Mouse (Mus musculus) telencephalon, adult 2 months (tissue): ENCODE measurements around the gene Arhgef17.

Experiments used
- DNase-seq: peaks from one replicate; pipeline ENCODE4 v3.0.0-alpha.2; 2011; ENCODE audit warnings: low read depth, low spot score

Arhgef17 gene

GRCm38 (mm10) chr7:100917751-100918150, 14.2 kb downstream of the Arhgef17 start:
- DNase-seq, result no peak

DNA sequence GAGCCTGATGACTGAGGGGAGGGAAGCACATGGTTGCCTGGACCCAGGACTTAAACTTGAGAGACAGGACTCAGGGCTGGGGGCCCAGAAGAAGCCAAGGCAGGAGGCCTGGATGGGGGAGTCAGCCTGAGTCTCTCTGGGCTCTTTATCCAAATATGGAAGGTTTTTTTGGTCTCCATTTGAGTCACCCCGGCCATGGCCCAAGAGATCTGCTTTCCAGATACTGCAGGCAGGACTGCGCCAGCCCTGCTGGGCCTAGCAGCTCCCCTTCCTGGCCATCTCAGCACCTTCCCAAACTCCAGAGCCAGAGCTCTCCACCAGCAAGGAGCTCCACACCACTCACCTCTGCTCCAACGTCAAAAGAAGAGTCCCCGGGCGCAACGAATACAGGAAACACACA, 15.4 kb downstream of the Arhgef17 start:
- no peak for DNase-seq

GRCm38 (mm10) chr7:100915204-100915603, 16.7 kb downstream of the Arhgef17 start:
- DNase-seq, result no peak

DNA sequence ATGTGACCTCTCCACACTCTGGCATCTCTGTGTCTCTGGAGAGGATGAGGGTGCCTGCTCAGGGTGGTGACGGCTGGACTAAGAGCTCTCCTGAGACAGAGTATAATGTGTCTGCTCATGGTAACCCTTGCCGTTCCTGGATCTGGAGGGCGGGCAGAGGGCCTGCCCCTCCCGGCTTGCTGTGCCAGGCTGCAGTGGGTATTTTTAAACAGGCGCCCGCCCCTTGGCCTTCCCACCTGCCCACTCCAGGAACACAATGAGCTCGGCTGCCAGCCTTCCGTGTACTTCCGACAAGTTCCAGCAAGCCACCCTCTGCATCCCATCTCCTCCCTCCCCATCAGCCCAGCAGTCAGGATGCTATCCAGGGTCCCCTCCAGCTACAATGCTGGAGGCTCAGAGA, 20.1 kb downstream of the Arhgef17 start:
- no peak for DNase-seq

DNA sequence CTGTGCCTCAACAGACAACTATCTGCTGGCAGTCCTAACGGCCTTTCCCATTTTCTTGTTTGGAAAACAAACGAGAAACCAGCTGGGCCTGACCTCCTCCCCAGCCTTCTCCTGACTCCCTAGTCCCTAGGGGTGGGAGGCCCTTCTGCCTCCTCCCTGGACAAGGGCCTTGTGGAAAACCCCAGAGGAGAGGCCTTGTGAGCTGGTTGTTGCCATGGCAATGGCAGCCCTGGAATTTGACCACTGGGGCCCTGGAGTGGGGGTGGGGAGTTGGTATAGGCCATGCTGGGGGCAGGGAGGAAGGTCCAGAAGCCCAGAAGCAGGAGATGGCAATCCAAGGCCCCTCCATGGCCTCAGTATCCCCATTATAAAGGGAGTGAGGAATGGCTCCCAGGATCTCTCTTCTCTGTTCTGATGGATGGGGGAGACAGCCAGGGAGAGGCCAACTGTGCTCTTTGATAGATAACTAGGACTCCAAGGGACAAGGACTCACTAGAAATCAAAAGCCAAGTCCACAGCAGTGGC, 20.6 kb downstream of the Arhgef17 start:
- no peak for DNase-seq

DNA sequence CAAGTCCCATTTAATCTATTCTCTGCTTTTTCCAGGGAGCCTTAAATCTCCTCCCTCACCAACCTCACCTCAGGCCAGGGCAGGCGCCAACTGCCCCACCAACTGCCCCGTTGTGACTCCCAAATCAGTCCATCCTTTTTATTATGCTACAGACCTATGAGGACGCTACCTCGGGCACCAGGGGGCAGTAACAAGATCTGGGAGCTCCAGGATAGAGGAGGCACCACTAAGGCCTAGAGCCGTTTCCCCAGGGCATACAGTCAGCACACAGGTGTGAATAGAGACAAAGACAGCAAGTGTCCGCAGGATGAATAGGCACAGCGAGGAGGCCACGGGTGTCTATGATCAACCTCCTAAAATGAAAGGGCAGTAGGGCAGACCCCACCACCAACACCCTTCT, 23.3 kb downstream of the Arhgef17 start:
- DNase-seq, result no peak

DNA sequence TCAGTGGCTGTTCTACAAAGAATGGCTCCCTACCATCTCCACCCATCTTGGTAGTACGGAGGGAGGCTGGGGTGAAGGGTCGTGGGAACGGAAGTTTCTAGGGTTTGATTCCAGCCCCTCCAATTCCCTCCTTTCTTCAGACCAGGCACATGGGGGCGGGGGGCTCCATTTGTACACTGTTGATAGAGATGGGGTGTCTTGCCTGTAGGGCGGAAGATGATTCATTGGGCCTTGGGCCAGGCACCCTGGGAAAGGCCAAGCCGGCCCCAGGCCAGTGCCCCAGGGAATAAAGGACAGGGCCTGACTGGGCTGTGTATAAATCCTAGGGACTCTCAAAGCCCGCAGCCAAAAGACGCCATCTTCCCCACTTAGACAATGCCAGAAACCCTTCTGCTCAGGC, 23.8 kb downstream of the Arhgef17 start:
- DNase-seq, result no peak

DNA sequence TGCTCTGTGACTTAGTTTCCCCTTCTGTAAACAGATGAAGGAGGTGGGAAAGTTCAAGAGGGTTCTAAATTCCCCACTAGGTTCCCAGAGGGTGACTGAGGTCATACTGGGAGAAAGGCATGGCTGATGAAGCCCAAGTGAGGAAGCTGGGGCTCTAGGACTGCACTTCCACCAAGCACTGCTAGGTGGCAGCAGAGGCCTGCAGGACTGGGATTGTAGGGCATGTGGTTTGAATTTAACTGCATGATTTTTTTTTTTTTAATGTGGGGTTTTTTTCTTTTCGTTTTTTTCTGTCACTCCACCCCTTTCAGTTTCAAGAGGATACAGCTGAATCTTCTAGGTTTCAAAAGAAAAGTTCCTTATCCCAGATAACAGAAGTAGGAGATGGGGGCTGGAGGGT, 24.7 kb downstream of the Arhgef17 start:
- DNase-seq, result no peak

DNA sequence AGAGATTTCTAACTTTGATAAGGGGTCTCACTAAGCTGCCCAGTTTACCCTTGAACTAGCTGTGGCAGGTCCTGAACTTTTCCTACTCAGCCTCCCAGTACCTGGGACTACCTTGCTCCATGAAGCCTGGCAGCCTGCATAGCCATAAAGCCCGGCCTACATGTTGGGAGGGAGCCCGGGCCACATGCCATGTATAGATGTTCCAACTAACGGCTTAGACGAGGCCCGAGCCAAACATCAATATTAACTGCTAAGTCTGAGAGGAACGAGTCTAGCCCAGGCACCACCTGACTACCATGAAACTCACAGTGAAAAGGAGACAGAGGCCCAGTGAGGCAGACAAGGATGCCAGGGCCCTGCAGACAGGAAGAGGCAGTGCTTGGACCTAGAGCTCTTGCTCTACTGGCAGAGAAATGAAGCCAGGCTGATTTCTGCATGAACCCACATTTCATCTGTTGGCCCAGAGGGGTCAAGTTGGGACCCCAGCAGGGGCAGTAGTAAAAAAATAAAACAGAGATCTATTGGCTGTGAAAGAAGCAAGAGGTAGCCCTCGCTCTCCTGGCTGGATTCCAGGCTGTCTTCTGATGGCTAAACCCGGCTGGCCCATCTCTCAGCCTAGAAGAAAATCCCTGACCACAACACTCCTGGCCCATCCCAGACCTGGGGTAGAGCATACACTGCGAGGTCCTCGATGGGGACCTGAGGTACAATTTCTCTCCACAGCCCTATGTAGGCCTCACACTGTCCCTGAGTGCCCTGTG, 25.7 kb downstream of the Arhgef17 start:
- no peak for DNase-seq

GRCm38 (mm10) chr7:100905037-100905436, 26.9 kb downstream of the Arhgef17 start:
- no peak for DNase-seq

GRCm38 (mm10) chr7:100904612-100905011, 27.3 kb downstream of the Arhgef17 start:
- DNase-seq, result no peak

DNA sequence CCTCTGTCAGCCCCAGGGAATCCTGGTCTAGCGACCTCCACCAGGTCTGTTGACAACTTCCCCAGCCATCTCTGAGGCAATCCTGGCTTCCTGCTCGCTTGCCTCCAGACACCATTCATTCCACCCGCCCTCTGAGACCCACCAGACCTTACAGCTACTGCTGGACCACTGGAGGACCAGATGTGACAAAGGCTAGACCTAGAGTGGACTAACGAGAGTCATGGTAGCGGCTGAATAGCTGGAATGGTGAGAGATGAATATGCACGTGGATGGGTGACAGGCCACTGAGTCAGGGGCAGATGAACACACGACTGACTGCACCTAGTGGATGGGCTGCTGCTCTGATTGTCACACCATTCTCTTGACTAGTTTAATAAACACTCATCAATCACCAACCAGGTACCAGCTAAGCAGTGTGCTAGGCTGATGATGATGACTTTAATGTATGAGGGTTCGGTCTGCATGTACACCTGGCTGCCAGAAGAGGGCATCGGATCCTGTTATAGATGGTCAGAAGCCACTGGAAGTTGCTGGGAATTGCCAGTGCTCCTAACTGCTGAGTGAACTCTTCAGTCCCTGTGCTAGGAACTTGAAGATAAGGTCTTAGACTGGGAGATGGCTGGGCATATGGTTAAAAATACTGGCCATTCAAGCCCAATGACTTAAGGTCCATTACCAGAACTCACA, 29.3 kb downstream of the Arhgef17 start:
- DNase-seq, result no peak

DNA sequence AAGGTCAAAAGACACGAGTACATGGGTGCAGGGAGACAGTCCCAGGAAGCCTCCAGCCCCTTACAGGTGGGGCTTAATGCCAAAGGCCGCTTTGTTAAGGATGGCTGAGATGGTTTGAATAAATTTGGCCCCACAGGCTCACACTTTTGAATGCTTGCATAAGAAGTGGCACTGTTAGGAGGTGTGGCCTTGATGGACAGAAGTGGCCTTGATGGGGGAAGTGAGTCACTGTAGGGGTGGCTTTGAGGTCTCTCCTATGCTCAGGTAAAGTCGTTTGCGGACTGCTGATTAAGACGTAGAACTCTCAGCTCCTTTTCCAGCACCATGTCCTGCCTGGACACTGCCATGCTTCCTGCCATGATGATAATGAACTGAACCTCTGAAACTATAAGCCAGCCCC, 34.1 kb downstream of the Arhgef17 start:
- no peak for DNase-seq

GRCm38 (mm10) chr7:100894833-100895226, 37.1 kb downstream of the Arhgef17 start:
- DNase-seq, result no peak

- DNase-seq, result peak; percentile 50
These were observed 37.7 kb downstream of the Arhgef17 start for GRCm38 (mm10) chr7:100894057-100894832.

DNA sequence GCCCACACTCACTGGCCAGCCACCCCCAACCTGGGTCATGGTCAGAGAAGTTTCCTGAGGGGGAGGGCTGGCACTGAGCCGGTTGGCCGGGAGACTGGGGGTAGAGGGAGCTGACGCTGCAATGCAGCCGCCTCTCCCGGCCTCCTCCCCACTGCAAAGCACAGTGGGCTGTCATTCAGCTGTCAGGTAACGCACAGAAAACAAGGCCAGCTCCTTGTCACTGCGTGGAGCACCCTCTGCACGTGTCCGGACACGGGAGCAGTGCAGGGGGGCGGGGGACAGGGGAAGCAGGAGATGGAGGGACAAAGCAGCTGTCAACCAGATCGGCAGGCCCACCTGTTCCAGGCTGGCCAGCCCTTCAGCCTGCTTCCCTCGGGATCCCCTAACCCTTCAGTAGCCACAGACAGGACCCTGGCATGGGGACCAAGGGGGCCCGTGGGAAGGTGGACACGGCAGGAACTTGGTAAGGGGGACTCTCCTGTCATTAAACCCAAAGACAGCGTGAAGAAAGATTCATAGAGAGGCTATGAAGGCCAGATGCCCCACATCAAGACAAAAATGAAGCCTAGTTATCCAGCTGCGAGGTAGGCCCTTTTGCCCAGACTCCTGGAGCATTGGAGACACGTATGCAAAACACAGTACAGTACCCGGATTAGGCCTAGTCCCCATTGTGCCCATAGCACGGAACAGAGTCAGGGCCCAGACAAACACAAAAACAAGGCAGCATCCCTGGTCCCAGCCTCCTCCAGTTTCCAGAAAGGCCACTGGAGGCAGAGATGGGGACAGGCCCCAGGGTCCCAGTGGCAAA, 38.5 kb downstream of the Arhgef17 start:
- DNase-seq, result no peak

DNA sequence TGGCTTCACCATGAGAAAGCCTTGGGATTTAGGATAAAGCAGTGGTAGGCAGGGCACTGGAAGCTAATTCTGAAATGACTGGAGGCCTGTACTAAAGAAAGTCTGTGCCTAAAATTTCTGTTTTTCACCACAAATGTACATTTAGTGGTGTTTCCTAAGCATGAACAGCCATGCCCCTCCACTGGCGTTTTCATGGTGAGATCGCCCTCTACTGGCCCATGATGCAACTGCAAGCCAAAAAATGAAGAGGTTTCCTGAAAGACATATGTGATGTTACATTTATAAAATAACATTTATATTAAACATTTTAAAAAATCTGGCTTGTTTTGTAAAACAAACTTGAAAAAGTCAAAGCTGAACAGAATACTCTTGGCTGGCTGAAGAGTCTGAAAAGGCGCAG, 45.4 kb downstream of the Arhgef17 start:
- DNase-seq, result no peak

- DNase-seq, result no peak
These were observed 47.4 kb downstream of the Arhgef17 start for GRCm38 (mm10) chr7:100884460-100884859.

DNA sequence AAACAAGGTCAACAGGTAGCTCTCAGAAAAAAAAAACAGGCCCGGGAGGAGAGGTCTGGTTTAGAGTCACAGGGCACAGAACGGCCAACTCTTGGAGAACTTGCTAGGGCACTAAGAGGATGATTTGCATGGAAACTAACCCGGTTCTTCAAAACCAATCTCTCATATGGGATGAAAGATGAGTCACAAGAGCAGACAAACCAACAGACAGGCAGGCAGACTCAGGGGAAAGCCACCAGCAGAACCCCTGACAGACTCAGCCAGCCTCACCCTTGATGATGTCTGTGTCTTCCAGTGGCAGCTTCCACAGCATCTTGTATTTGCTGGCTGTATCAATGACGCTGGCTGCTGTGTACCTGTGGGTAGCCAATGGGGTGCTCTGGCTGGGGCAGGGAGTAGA, 50.0 kb downstream of the Arhgef17 start:
- no peak for DNase-seq

- no peak for DNase-seq
These were observed 50.4 kb downstream of the Arhgef17 start for GRCm38 (mm10) chr7:100881531-100881930.

GRCm38 (mm10) chr7:100879595-100879994, 52.3 kb downstream of the Arhgef17 start:
- no peak for DNase-seq
